Mouse (Mus musculus) embryonic stem cell, embryonic (primary cell): ENCODE data around the gene Gnai3.

Experiments
- CTCF ChIA-PET, 4 experiments: fragments of 300-600 bp in 2 of 4; fragments of 350-600 bp in 2 of 4; sonication (Branson Sonifier 250); formaldehyde crosslinking; loops; one replicate each; lab custom pipeline; 2022; ENCODE audit warnings: inconsistent platforms in 2 of 4; lab: Charles Lee
- POLR2A ChIA-PET, 4 experiments: fragments of 300-600 bp in 2 of 4; fragments of 350-600 bp in 2 of 4; sonication (Branson Sonifier 250); formaldehyde crosslinking; loops; one replicate each; lab custom pipeline; 2022; ENCODE audit warnings: antibody characterized with exemption in 4 of 4, inconsistent platforms in 1 of 4; lab: Charles Lee

The Gnai3 gene

DNA sequence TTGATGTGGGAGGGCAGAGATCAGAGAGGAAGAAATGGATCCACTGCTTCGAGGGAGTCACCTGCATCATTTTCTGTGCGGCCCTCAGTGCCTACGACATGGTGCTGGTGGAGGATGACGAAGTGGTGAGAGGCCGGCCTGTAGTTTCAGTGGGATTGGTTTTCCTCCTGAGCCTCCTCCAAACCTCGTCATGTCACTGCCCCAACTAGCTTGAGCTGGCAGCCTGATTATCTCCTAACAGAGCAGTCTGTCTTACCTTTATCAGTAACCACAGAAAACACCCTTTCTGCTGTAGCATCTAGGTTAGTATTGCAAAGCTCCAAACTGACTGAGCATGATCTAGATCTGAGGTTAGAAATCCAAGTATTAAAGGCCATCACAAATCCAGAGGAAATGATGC is 47.6 kb downstream of the Gnai3 start:
- CTCF ChIA-PET = interaction anchor here in 2 of 4 experiments (0.7 to 1.3 kb wide), 2 partner anchors 232 to 463 kb away, joined by 4 to 5 read pairs; no protein-coding TSS in a partner anchor
- POLR2A ChIA-PET = interaction anchor here in 1 of 4 experiments (1.0 to 2.0 kb wide), 3 partner anchors 11 to 89 kb away, joined by 3 to 4 read pairs (median 3); partner anchors contain the start of gene Ampd2

DNA sequence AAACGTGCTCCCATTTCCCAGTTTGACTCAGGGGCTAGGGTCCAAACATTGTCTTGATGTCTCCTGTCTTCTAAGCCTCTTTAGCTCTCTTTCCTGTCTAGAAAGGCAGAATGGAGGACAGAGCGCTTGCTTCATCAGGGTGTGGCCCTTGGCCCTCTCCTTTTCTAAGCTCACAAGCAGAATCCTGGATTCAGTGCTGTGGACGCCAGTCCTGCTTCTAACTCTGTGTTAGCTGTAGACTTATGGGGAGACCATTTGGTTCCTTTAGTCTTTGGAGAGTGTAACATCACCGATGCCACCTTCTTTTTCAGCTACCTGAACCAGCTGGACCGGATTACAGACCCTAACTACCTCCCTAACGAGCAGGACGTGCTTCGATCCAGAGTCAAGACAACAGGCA is 48.3 kb downstream of the Gnai3 start:
- ChIA-PET CTCF (interaction anchor here in 1 of 4 experiments (1.3 to 1.7 kb wide), 2 partner anchors 28 to 231 kb away, joined by 3 to 4 read pairs; no protein-coding TSS in a partner anchor), POLR2A (interaction anchor here in 2 of 4 experiments (1.0 to 3.1 kb wide), 4 partner anchors 11 to 89 kb away, joined by 3 to 14 read pairs (median 4); partner anchors contain the start of gene Ampd2 (in 1 of the 2))

DNA sequence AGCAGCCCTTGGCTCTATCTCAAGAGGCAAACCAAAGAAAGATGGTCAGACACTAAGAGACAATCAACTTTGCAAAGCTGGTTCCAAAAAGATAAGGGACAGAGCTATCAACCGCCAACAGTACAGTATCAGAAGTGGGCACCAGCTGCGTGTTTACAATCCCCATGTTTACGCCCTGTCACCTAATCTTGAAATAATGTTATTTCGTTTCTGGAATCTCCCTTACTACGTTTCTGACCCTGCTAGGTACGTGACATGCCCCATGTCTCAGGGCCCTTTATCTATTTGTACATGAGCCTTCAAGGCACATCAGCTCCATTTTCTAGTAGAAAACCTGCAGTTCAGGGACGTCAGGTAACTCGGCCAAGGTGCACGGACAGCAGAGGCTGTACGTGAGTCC is 49.2 kb downstream of the Gnai3 start:
- ChIA-PET POLR2A (interaction anchor here in 2 of 4 experiments (0.8 to 3.1 kb wide), 8 partner anchors 9 to 50 kb away, joined by 3 to 14 read pairs (median 4); partner anchors contain the start of gene Gnai3 (in 2 of the 2)), CTCF (interaction anchor here in 1 of 4 experiments (1.7 kb wide), 1 partner anchor 27 kb away, joined by 3 read pairs; no protein-coding TSS in a partner anchor)

DNA sequence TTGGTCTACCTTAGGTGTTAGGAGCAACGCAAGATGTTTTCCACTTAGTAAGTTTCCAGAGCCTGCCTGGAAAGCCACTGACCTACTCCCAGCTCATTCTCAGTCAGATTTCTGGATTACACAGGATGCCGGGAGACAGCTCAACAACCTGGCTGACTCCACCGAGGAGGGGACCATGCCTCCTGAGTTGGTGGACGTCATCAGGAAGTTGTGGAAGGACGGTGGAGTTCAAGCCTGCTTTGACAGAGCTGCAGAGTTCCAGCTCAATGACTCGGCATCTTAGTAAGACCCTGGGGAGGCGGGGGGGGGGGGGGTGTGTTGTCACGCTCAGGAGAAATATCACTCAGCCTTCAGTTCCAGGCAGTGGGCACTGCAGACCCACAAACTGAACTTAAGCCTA is 49.7 kb downstream of the Gnai3 start:
- ChIA-PET CTCF (interaction anchor here in 1 of 4 experiments (0.6 to 1.7 kb wide), 3 partner anchors 10 to 184 kb away, joined by 3 to 5 read pairs (median 5); partner anchors contain the start of gene Ampd2), POLR2A (interaction anchor here in 3 of 4 experiments (0.8 to 3.1 kb wide), 11 partner anchors 9 to 50 kb away, joined by 3 to 14 read pairs (median 3); partner anchors contain the start of gene Gnai3 (in 2 of the 3))

DNA sequence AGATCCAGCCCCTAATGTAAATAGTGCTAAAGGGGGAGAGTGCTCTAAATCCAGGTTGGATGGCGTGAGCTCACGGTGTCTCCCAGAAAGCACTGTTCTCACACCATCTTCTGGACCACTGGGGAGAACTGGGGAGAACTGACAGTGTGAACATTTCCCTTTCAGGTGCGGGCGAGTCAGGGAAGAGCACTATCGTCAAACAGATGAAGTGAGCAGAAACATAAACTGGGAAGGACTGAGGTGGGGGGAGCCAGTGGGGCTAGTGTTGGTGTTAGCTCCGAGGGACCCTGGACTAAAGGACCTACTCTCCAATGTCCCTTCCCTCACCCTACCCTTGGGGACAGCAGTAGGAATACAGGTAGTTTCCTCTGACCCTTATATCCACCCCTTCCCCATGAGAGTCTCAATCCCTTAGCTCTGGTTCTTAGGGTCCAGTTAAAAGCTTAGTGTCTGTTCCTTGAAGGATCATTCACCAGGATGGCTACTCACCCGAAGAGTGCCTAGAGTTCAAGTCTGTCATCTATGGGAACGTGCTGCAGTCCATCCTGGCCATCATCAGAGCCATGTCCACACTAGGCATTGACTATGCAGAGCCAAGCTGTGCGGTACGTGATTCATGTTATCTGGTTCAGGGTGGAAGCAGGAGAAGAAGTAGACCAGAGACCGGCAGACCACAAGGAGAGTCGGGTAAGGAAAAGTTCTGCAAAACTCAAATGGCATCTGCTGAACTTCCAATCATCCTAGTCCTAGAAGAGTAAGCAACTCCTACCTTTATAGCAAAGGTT is 50.8 kb downstream of the Gnai3 start:
- CTCF ChIA-PET = interaction anchor here in 2 of 4 experiments (0.5 to 0.6 kb wide), 2 partner anchors 164 to 545 kb away, joined by 3 to 5 read pairs; partner anchors contain the start of gene Gstm7 (in 1 of the 2)

DNA sequence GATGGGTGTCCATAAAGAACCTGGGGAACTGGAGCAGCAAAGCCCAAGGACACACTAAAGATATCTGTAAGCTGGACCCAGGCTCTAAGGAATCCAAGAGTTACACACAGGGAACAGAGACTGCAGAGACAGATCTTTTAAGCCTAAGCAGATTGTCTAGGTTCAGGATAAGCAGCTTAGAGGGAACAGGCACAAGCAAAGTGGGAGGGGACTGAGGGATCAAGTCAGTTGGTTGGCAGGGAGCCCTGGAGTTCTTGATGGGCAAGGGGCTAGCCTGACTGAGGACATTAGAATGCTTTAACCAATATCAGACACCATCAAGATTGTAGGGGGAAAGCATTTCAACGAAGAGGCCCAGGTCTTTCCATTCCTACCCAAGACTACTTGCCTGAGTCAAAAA is 51.8 kb downstream of the Gnai3 start:
- POLR2A ChIA-PET = interaction anchor here in 1 of 4 experiments (1.3 kb wide), 1 partner anchor 77 kb away, joined by 3 read pairs; no protein-coding TSS in a partner anchor
- CTCF ChIA-PET = no interaction called here

More for the DNA sequence above, 50.8 kb downstream of the Gnai3 start:
- POLR2A ChIA-PET = interaction anchor here in 3 of 4 experiments (1.1 to 3.1 kb wide), 7 partner anchors 8 to 51 kb away, joined by 3 to 14 read pairs (median 3); partner anchors contain the start of gene Gnai3 (in 1 of the 3)

DNA sequence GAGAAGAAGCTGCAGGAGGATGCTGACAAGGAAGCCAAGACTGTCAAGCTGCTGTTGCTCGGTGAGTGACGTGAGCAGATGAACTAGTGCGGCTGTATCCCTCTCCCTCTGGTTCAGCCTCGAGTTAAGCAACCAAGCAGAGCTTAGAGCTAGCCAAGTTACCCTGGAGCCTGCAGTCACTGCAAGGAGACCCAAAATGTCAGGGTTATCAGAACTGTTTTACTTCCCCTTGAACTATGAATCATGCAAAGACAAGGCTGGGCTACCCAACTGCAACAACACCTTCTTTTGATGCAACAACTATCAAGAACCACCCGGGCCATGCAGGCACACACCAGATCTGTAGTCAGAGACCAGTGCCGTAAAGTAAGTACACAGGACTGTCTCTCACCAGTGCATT is 52.6 kb downstream of the Gnai3 start:
- ChIA-PET POLR2A (interaction anchor here in 2 of 4 experiments (0.9 to 1.5 kb wide), 4 partner anchors 8 to 76 kb away, joined by 3 to 4 read pairs (median 3); partner anchors contain the start of gene Gnai3 (in 1 of the 2)), CTCF (interaction anchor here in 1 of 4 experiments (0.6 to 1.1 kb wide), 3 partner anchors 8 to 162 kb away, joined by 3 to 6 read pairs (median 3); partner anchors contain the start of gene Gstm7)

DNA sequence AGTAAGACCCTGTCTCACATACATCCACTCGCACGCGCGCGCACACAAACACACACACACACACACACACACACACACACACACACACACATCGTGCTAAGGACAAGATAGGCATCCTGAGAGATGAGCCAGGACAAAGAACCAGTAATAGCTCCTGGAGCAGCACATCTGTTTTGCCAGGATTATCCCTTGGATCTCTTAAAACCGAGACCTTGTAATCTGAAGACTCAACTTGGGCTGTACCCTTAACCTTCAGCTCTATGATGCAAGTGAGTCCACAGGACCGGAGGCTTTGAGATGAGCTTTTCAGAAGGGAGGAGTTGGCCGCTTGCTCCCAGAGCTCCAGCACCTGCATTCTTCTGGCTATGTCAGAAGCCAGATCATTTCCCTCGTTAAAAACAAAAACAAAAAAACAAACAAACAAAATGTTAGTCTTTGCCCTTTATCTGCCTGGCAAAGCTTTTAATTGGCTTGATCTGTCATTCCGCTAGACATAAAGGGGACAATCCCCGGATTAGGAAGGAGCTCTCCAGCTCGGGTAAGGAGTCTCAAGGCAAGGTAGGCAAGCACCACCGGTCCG is 53.3 kb downstream of the Gnai3 start, which contains the start of gene Gnat2:
Gene Gnat2 (plus strand): TSS at position 254 of the 580 bp plus-strand sequence.
- POLR2A ChIA-PET = interaction anchor here in 3 of 4 experiments (0.6 to 1.5 kb wide), 8 partner anchors 9 to 161 kb away, joined by 3 to 5 read pairs (median 3); partner anchors contain the start of genes Gnai3 (in 1 of the 3), Gstm1 (in 1 of the 3) and Gstm7 (in 1 of the 3)
- CTCF ChIA-PET = interaction anchor here in 2 of 4 experiments (0.6 to 1.1 kb wide), 4 partner anchors 9 to 501 kb away, joined by 3 to 6 read pairs (median 3); partner anchors contain the start of gene Gstm7 (in 1 of the 2)

DNA sequence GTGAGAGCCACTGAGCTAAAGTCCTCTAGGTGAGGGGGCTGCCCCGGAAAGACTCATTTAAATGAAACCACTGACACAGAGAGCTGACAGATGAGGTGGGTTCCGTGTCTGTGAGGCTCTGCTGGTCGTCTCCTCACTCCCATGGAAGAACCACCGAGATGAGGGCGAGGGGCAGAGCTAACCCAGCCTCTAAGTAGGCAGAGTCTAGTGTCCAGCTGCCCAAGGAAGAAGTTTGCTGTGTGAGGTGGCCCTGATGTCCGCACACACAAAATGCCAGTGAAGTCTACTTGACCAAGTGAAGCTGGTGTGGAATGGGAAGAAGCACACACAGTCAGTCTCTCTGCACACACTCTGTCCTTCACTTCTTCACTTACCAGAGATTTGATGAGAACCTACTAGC is 53.9 kb downstream of the Gnai3 start:
- ChIA-PET CTCF (interaction anchor here in 1 of 4 experiments (1.1 kb wide), 1 partner anchor 17 kb away, joined by 6 read pairs; no protein-coding TSS in a partner anchor), POLR2A (interaction anchor here in 2 of 4 experiments (0.9 to 1.5 kb wide), 3 partner anchors 8 to 74 kb away, joined by 3 to 4 read pairs (median 3); partner anchors contain the start of genes Gnai3 (in 1 of the 2) and Gstm1 (in 1 of the 2))

DNA sequence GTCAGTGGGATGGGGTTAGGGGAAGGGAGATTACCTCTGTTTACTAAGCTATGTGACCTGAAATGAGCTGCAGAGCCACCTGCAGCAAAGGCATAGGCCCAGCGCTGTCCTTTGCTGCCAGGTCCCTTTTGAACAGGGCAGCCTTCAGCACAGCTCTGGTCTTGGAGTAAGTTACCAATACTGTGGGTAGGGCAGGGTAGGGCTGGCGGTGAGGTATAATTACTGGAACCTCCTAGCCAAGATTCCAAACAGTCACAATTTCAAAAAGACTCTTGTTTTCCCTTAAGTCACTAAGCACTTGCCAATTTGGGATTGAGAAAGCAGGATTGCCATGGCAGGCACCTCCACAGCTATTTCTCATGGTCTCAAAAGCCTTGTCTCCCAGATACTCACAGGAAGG is 55.4 kb downstream of the Gnai3 start:
- ChIA-PET POLR2A (interaction anchor here in 2 of 4 experiments (0.7 to 2.0 kb wide), 3 partner anchors 12 to 55 kb away, joined by 3 to 5 read pairs (median 3); partner anchors contain the start of gene Gnai3 (in 1 of the 2)), CTCF (interaction anchor here in 1 of 4 experiments (0.7 to 1.5 kb wide), 2 partner anchors 9 to 110 kb away, joined by 3 read pairs; partner anchors contain the start of gene Cyb561d1)

DNA sequence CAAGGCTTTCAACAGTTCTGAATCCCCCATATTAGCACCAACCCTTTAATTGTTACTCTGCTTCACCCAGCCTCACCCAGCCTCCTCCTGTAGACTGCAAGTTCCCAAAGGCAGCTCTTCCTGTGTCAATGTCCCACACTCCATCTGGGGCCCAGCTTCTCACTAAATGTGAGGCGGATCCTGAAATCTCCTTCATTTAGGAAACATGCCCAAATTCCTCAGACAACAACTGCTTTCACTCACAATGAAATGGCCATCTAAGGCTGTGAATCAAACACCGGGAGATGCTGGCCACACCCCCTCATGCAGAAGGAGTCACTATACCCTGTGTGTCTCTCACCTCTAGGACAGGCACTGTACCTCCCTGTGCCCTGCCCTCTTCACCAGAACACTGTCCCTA is 56.0 kb downstream of the Gnai3 start:
- ChIA-PET CTCF (interaction anchor here in 2 of 4 experiments (0.5 to 1.5 kb wide), 3 partner anchors 9 to 111 kb away, joined by 3 to 4 read pairs (median 3); partner anchors contain the start of gene Cyb561d1 (in 1 of the 2)), POLR2A (interaction anchor here in 2 of 4 experiments (0.6 to 2.0 kb wide), 5 partner anchors 13 to 459 kb away, joined by 3 to 5 read pairs (median 3); partner anchors contain the start of gene Gm10961 (in 1 of the 2))

DNA sequence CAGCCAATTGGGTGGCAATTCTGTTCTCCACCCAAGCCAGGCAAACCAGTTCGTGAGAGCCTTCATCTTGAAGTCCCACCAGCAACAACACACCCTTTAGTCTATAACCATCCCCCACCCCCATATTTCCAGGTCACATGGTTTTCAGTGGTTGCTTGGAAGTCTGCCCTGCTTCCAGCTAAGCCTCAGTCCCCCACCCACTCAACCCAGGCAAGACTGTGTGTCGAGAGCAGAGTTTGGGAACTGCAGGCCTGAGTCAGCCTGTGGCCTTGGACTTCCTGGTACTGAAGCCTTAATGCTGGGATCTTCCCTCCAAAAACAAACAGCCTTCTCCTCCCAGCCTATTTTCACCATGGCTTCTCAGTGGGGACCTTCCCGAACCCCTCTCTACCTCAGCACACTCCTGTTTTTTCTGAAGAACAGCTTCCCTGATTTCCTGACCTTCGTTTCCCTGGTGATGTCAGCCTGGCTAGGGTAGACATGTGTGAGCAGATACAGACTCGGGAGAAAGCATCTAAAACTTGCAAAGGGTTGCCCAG is 57.0 kb downstream of the Gnai3 start:
- CTCF ChIA-PET = no interaction called here
- POLR2A ChIA-PET = interaction anchor here in 2 of 4 experiments (0.7 to 2.0 kb wide), 4 partner anchors 21 to 157 kb away, joined by 3 to 5 read pairs (median 4); partner anchors contain the start of gene Gstm7 (in 2 of the 2)

DNA sequence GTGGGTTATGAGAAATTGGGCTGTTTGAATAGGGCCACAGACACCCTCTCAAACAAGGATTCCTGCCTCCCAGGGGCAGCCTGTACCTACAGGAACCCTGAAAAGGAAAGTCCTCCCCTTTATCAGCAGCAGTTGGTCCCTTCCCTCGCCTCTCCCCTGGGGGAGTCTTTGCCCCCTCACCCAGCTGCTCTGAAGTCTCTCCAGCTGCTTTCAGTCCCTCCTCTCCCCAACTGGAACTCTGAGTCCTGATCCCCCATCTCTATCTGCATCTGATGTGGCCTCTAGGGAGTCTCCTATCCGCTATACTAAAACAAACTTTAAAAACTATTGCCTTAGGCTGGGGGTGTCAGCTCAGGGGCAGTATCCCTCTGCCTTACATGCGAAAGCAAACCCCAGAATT is 58.6 kb downstream of the Gnai3 start:
- ChIA-PET POLR2A (interaction anchor here in 3 of 4 experiments (0.6 to 3.9 kb wide), 23 partner anchors 8 to 1194 kb away, joined by 3 to 29 read pairs (median 4); partner anchors contain the start of genes Gnai3 (in 2 of the 3), Gstm7 (in 2 of the 3), Cyb561d1 (in 1 of the 3) and Gstm3 (in 1 of the 3)), CTCF (interaction anchor here in 1 of 4 experiments (1.6 kb wide), 1 partner anchor 144 kb away, joined by 4 read pairs; the partner anchor contains the start of gene Gstm6)

DNA sequence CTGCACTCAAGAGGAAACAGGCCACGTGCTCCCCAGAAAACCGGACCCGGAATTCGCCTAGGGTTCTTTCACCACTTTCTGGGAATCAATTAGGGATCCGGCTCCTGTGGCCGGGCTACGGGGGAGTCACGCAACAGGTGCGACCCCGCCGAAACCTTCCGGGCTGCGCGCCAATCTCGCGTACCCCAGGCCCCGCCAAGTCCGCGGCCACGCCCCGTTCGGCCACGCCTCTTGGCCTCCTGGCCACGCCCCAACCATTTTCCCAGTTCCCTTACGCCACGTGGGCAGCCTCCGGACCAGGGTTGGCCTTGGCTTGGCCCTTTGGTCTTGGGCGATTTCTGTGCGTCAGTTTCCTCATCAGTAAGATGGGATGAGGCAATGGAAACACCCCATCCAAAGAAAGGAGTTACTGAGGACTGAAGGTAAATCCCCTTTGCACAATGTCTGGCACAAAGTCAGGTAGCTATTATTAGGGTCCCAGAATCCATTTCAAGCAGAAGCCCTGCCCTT is 59.4 kb downstream of the Gnai3 start, which contains the start of gene Ampd2:
Gene Ampd2 (minus strand): TSS at position 182 of the 510 bp plus-strand sequence.
- POLR2A ChIA-PET = interaction anchor here in 2 of 4 experiments (0.7 to 3.9 kb wide), 21 partner anchors 9 to 358 kb away, joined by 3 to 29 read pairs (median 4); partner anchors contain the start of genes Gnai3 (in 2 of the 2), Gstm7 (in 2 of the 2), Cyb561d1 (in 1 of the 2) and Gstm3 (in 1 of the 2)
- CTCF ChIA-PET = interaction anchor here in 2 of 4 experiments (0.6 to 1.6 kb wide), 3 partner anchors 10 to 143 kb away, joined by 3 to 5 read pairs (median 4); partner anchors contain the start of gene Gstm6 (in 1 of the 2)

DNA sequence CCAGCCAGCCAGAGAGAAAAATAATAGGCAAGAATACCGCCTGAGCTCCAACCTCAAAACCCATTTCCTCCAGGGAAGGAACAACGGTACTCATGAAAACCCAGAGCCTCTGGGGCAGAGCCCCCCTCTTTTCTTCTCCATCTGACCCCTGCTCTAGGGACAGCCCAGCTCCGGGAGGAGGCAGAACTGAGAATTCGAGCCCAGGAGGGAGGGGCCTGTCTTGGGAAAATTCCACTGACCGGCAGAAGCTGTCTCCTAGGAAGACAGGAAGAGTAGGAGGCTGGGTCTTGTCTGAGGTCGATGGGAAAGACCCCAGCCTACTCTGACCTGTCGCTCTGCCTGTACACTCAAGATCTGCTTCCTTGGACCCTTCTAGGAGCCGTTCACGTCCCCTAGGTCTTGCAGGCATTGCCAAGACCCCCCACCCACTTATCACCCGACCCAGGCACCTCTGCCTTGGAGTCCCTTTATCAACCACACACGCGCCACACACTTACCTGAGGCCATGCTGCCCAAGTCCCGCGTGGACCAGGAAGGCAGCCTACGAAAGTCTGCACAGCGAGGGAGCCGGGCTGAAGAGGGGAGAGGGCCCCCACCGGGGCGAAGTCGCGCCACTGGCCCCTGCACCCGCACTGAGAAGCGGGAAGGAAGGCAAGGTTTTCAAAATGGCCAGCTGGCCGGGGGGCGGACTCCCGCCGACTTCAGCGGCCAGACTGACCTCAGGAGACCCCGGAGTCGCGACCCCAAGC is 60.1 kb downstream of the Gnai3 start:
- ChIA-PET POLR2A (interaction anchor here (0.6 to 3.9 kb wide), 42 partner anchors 9 to 729 kb away, joined by 3 to 29 read pairs (median 4); partner anchors contain the start of genes Gnai3 (in 2 of the 4), Gstm2 (in 2 of the 4), Gstm4 (in 2 of the 4) and Sars (in 2 of the 4)), CTCF (interaction anchor here in 3 of 4 experiments (0.6 to 2.5 kb wide), 7 partner anchors 10 to 146 kb away, joined by 3 to 11 read pairs (median 4); partner anchors contain the start of gene Gstm6 (in 1 of the 3))
